Mouse (Mus musculus) lung, embryonic 16.5 days (tissue): ENCODE measurements around the gene Tcaim. TPM values are rescaled to one million over a fixed set of nuclear protein-coding genes. Genes with fewer than 3 reads are reported as not detected.
A peak's percentile ranks its signal among the peaks of the same experiment; 100 is the strongest.

Experiments used
- ATAC-seq: fragments of 200-750 bp; cut with Nextera tagmentation; 2 replicates; pipeline ENCODE4 v1.8.0; 2017; ENCODE audit warnings: low read depth, mild to moderate bottlenecking, moderate library complexity
- H3K27ac ChIP-seq: fragments of 300-500 bp; sonication (generic); 2 replicates; pipeline ENCODE4 v1.5.1; 2014; ENCODE audit warnings: mild to moderate bottlenecking, control low read depth, low read length
- H3K27me3 ChIP-seq: fragments of 300-500 bp; sonication (generic); 2 replicates; pipeline ENCODE4 v1.6.1; 2014; ENCODE audit warnings: low read depth, low read length, mixed read lengths; ENCODE audit not compliant: control insufficient read depth, insufficient read depth
- H3K36me3 ChIP-seq: fragments of 300-500 bp; sonication (generic); 2 replicates; pipeline ENCODE4 v1.6.1; 2014; ENCODE audit warnings: low read length; ENCODE audit not compliant: control insufficient read depth, insufficient read depth
- H3K4me1 ChIP-seq: fragments of 300-500 bp; sonication (generic); replicated peaks from 2 replicates; pipeline ENCODE4 v1.6.1; 2014; ENCODE audit warnings: low read length, mixed read lengths; ENCODE audit not compliant: control insufficient read depth, insufficient read depth
- H3K4me2 ChIP-seq: fragments of 300-500 bp; sonication (generic); 2 replicates; pipeline ENCODE4 v1.6.1; 2014; ENCODE audit warnings: low read depth, low read length, control low read depth
- H3K4me3 ChIP-seq: fragments of 300-500 bp; sonication (generic); 2 replicates; pipeline ENCODE4 v1.5.1; 2014; ENCODE audit warnings: mild to moderate bottlenecking, low read length, control low read depth
- H3K9ac ChIP-seq: fragments of 300-500 bp; sonication (generic); 2 replicates; pipeline ENCODE4 v1.6.1; 2014; ENCODE audit warnings: low read length, control low read depth
- H3K9me3 ChIP-seq: fragments of 300-500 bp; sonication (generic); 2 replicates; pipeline ENCODE4 v1.6.1; 2016; ENCODE audit warnings: low read length; ENCODE audit not compliant: control insufficient read depth
- WGBS: fragments of 180-500 bp; shearing (Covaris S2); extraction: QIAGEN DNeasy Blood & Tissue Kit; methylation state at CpG from one replicate; pipeline ENCODE4 v1.1.7; 2014; 5-methylcytosine and 5-hydroxymethylcytosine counted together
- polyA plus RNA-seq: library from polyadenylated mRNA; unstranded; fragments of >200 nt; fragmentation: Nextera tagmentation; extraction: Ambion mirVana; gene quantifications from 2 replicates; pipeline ENCODE4 v1.2.1, GENCODE M21; 2015

The Tcaim gene
- polyA plus RNA-seq, 1 experiment from 2014 or later: 7.4 TPM

GRCm38 (mm10) chr9:122814775-122815174 lies 9.4 kb downstream of the Tcaim start:
- Histone ChIP-seq H3K27me3 (no peaks in the 10 kb centered on the region), H3K4me3 (no peak overlapping the region), H3K9ac (no peak overlapping the region), H3K4me2 (no peak overlapping the region), H3K27ac (no peak overlapping the region), H3K4me1 (peaks cover 3% of the 10 kb centered on the region; the same call in 1 of the 2 replicates), H3K36me3 (peaks cover 7% of the 10 kb centered on the region; the same call in 1 of the 2 replicates), H3K9me3 (no peaks in the 10 kb centered on the region)
- 92% methylated on average over 2 of the region's 2 CpGs for WGBS
- no peak for ATAC-seq

GRCm38 (mm10) chr9:122815239-122815851 lies 10.0 kb downstream of the Tcaim start:
- peaks cover 3% of the 10 kb centered on the region; the same call in 1 of the 2 replicates for H3K4me1 ChIP-seq
- WGBS: 50% methylated on average over 4 of the region's 4 CpGs
- ATAC-seq: no peak
- no peak overlapping the region for H3K27ac ChIP-seq
- H3K27me3 ChIP-seq: no peaks in the 10 kb centered on the region
- peaks cover 7% of the 10 kb centered on the region; the same call in 1 of the 2 replicates for H3K36me3 ChIP-seq
- H3K9ac ChIP-seq: no peak overlapping the region
- no peak overlapping the region for H3K4me2 ChIP-seq
- no peak overlapping the region for H3K4me3 ChIP-seq
- H3K9me3 ChIP-seq: no peaks in the 10 kb centered on the region

- WGBS: 60% methylated on average over 5 of the region's 5 CpGs
- Histone ChIP-seq H3K9me3 (no peaks in the 10 kb centered on the region), H3K36me3 (peaks cover 13% of the 10 kb centered on the region), H3K4me1 (no peaks in the 10 kb centered on the region; the same call in 1 of the 2 replicates), H3K27ac (peak overlapping the region; percentile 21), H3K4me3 (no peak overlapping the region), H3K4me2 (no peak overlapping the region), H3K27me3 (no peaks in the 10 kb centered on the region), H3K9ac (no peak overlapping the region)
- peak; percentile 49; the same call in 1 of the 2 replicates for ATAC-seq
Measured at GRCm38 (mm10) chr9:122823374-122824017, 18.2 kb downstream of the Tcaim start.

- no peak overlapping the region for H3K4me2 ChIP-seq
- no peaks in the 10 kb centered on the region for H3K9me3 ChIP-seq
- no peak overlapping the region for H3K9ac ChIP-seq
- no peak overlapping the region for H3K27ac ChIP-seq
- H3K27me3 ChIP-seq: no peaks in the 10 kb centered on the region
- WGBS: 64% methylated on average over 4 of the region's 4 CpGs
- peaks cover 13% of the 10 kb centered on the region for H3K36me3 ChIP-seq
- no peak overlapping the region for H3K4me3 ChIP-seq
- no peak for ATAC-seq
- no peaks in the 10 kb centered on the region; the same call in 1 of the 2 replicates for H3K4me1 ChIP-seq
Measured at GRCm38 (mm10) chr9:122826743-122827142, 21.4 kb downstream of the Tcaim start.

- 49% methylated on average over 4 of the region's 4 CpGs for WGBS
- peaks cover 8% of the 10 kb centered on the region for H3K36me3 ChIP-seq
- H3K4me2 ChIP-seq: no peak overlapping the region
- no peak overlapping the region for H3K4me3 ChIP-seq
- H3K4me1 ChIP-seq: no peaks in the 10 kb centered on the region
- H3K27ac ChIP-seq: no peak overlapping the region
- no peak overlapping the region for H3K9ac ChIP-seq
- no peaks in the 10 kb centered on the region for H3K9me3 ChIP-seq
- H3K27me3 ChIP-seq: no peaks in the 10 kb centered on the region
- ATAC-seq: no peak
Measured at GRCm38 (mm10) chr9:122829826-122830380, 24.6 kb downstream of the Tcaim start.

GRCm38 (mm10) chr9:122836126-122836525 lies 30.8 kb downstream of the Tcaim start:
- Histone ChIP-seq H3K36me3 (peaks cover 2% of the 10 kb centered on the region; the same call in 1 of the 2 replicates), H3K4me3 (no peak overlapping the region), H3K4me1 (peaks cover 10% of the 10 kb centered on the region), H3K4me2 (no peak overlapping the region), H3K27me3 (no peaks in the 10 kb centered on the region), H3K27ac (peak overlapping the region; percentile 88; the same call in 1 of the 2 replicates), H3K9me3 (no peaks in the 10 kb centered on the region), H3K9ac (no peak overlapping the region)
- ATAC-seq: 0 out of 2 replicates have a peak, but pooled peaks have one; percentile 2
- WGBS: 60% methylated on average over 9 of the region's 9 CpGs

- peak; percentile 76 for ATAC-seq
Measured at GRCm38 (mm10) chr9:122836790-122837189, 31.5 kb downstream of the Tcaim start.

GRCm38 (mm10) chr9:122837216-122837615 lies 31.9 kb downstream of the Tcaim start:
- no peaks in the 10 kb centered on the region for H3K27me3 ChIP-seq
- H3K36me3 ChIP-seq: peaks cover 2% of the 10 kb centered on the region; the same call in 1 of the 2 replicates
- H3K27ac ChIP-seq: peak overlapping the region; percentile 88
- WGBS: 58% methylated on average over 4 of the region's 4 CpGs
- no peak overlapping the region for H3K4me3 ChIP-seq
- peaks cover 10% of the 10 kb centered on the region for H3K4me1 ChIP-seq
- ATAC-seq: peak; percentile 68; the same call in 1 of the 2 replicates
- H3K4me2 ChIP-seq: no peak overlapping the region
- H3K9ac ChIP-seq: peak overlapping the region; percentile 53
- no peaks in the 10 kb centered on the region for H3K9me3 ChIP-seq

More at GRCm38 (mm10) chr9:122836790-122837189, 31.5 kb downstream of the Tcaim start:
- no peaks in the 10 kb centered on the region for H3K9me3 ChIP-seq
- no peaks in the 10 kb centered on the region for H3K27me3 ChIP-seq
- WGBS: 21% methylated on average over 6 of the region's 6 CpGs
- peak overlapping the region; percentile 88 for H3K27ac ChIP-seq
- peaks cover 2% of the 10 kb centered on the region; the same call in 1 of the 2 replicates for H3K36me3 ChIP-seq
- no peak overlapping the region for H3K4me2 ChIP-seq
- H3K9ac ChIP-seq: no peak overlapping the region
- peaks cover 10% of the 10 kb centered on the region for H3K4me1 ChIP-seq
- H3K4me3 ChIP-seq: no peak overlapping the region

GRCm38 (mm10) chr9:122837680-122838079 lies 32.3 kb downstream of the Tcaim start:
- WGBS: 19% methylated on average over 16 of the region's 16 CpGs
- Histone ChIP-seq H3K27ac (peak overlapping the region; percentile 88), H3K9ac (peak overlapping the region; percentile 53), H3K4me1 (peaks cover 10% of the 10 kb centered on the region), H3K27me3 (no peaks in the 10 kb centered on the region), H3K9me3 (no peaks in the 10 kb centered on the region), H3K4me3 (peak overlapping the region; percentile 18; the same call in 1 of the 2 replicates), H3K36me3 (peaks cover 2% of the 10 kb centered on the region; the same call in 1 of the 2 replicates), H3K4me2 (peak overlapping the region; percentile 35)
- ATAC-seq: peak; percentile 92
